Mouse (Mus musculus) liver, embryonic 18 days (tissue): ENCODE results near the gene Abl1. TPM values are rescaled to one million over a fixed set of nuclear protein-coding genes. Genes with fewer than 3 reads are reported as not detected.

Experiments
- polyA plus RNA-seq: library from polyadenylated mRNA; depleted of rRNA; stranded (reverse); fragments of >200 nt; gene quantifications from 2 replicates; pipeline ENCODE4 v1.2.3, GENCODE M21; 2012; rRNA removed

The Abl1 gene
- 9.8 and 11.4 TPM in 2 replicates for polyA plus RNA-seq

GRCm38 (mm10) chr2:31688074-31688925 is at the start of gene Abl1:
Gene Abl1 (plus strand): TSS chr2:31688376.

DNA sequence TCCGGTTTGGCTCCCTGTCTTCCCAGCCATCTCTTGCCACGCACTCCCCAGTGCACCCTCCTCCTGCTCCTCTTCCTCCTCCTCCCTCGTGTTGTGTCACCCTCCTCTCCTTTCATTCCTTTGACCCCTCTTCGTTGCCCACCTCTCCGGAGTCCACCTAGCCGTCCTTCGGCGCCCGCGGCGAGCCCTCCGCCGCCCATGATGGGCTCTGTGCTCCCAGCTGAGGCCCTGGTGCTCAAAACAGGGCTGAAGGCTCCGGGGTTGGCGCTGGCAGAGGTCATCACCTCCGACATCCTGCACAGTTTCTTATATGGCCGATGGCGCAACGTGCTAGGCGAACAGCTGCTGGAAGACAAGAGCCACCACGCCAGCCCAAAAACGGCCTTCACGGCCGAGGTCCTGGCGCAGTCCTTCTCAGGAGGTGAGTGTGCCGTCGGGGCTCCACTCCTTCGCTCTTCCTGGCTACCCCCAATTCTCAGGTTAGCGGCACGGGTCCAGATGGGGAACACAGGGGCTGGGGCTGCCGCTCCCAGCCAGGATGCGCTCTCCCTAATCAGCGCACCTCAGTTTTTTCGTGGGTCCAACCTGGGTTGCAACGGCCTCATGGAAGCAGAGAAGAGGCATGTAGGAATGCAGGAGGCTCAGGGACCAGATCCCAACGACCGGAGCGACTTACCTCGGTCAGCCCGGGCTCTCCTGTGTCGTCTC is 48.1 kb upstream of the Abl1 start, which contains the start of gene Prdm12:
Gene Prdm12, plus strand, starts transcription at position 137 of the 708 bp plus-strand sequence.

DNA sequence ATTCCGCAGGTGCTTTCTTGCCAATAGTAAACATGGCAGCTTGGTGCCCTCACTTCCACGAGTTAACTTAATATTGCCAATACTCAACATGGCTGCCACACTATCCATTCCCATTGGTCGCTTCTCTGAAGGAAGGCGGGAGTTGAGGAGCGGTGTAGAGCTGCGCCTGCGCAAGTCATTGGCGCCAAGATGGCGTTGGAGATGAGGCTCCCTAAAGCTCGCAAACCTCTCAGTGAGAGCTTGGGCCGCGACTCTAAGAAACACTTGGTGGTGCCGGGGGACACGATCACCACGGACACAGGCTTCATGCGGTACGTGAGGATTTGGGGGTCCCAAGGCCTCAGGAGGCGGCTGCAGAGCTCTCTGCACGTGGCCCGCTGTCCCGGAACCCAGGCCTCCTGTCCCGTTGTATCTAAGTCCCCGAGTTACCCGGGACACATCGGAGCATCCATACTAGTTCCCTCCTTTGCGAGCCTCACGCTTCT is 17.6 kb upstream of the Abl1 start, which contains the start of gene Exosc2:
Gene Exosc2, plus strand, starts transcription at position 165 of the 485 bp plus-strand sequence.

DNA sequence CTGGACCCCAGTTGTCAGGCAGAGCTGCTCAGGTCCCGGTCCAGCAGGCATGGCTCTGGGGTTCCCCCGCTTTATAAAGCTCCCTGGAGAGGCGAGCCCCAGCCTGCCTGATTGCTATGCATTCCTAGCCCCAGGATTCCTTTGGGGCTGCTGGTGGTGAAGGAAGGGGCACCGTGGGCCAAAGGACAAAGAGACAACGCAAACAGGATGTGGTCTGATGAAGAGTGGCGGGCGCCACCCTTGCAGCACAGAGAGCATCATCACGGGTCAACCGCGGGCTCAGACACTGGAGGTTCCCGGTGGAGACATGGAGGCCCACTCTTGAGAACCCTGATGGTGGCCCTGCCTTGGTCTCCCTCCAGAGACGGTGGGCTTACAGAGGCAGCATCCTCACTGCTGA is 122.3 kb downstream of the Abl1 start, which contains the start of gene Qrfp:
Gene Qrfp, minus strand, starts transcription at position 137 of the 400 bp plus-strand sequence.

GRCm38 (mm10) chr2:31845896-31846691 is 157.9 kb downstream of the Abl1 start, which contains the start of gene Fibcd1:
Gene Fibcd1 (minus strand): TSS chr2:31846005.

Other genes starting within 250 kb of the Abl1 start
- gene Ass1, start 218.2 kb upstream of the Abl1 start, polyA plus RNA-seq = 535 and 579 TPM in 2 replicates
- 15.1 and 16.3 TPM in 2 replicates for gene Fubp3, start 115.7 kb upstream of the Abl1 start, polyA plus RNA-seq
- gene Prdm12, start 48.3 kb upstream of the Abl1 start, polyA plus RNA-seq = not detected in 2 replicates
- gene Exosc2, start 17.7 kb upstream of the Abl1 start, polyA plus RNA-seq = 14.9 and 16.0 TPM in 2 replicates
- 0.02 and 0.05 TPM in 2 replicates for gene Qrfp, start 122.2 kb downstream of the Abl1 start, polyA plus RNA-seq
- under 0.01 TPM in 1 of 2 replicates, not detected in the other for gene Fibcd1, start 157.6 kb downstream of the Abl1 start, polyA plus RNA-seq
- 0.02 and 0.03 TPM in 2 replicates for gene Lamc3, start 198.9 kb downstream of the Abl1 start, polyA plus RNA-seq